25 mouse cellular contexts compared by ENCODE assay signal in the genomic region with DNA sequence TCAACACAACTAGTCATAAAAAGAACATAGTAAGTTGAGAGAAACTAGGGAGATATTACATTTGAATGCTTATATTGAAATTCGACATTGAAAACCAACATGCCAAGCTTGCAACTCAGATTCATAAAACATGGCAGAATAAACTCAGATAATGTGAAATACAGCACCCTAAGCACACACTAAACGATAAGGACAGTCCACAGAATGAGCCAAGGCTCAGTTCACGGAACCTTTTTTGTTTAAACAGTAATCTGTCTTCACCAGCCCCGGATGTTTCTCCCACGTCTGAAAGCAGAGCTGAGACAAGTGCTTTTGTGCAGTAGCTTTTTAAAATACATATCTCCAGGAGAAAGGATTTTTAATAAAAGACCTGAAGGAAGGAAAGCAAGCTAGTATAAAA.
"Had no signal": no experiment of that assay in that cellular context is flagged by ENCODE, and none has a peak within 500 bp of the region (broad histone marks: within the 10 kb centered on the region; RNA-seq: fewer than 3 reads in every experiment).

No protein-coding gene starts in this region.

- H3K4me1 ChIP-seq: heart, embryonic 13.5 days; heart, embryonic 15.5 days; hindbrain, embryonic 13.5 days; hindbrain, embryonic 15.5 days; kidney, embryonic 15.5 days; limb, embryonic 13.5 days; limb, embryonic 15.5 days had no signal

- H3K9ac ChIP-seq: heart, embryonic 13.5 days; heart, embryonic 15.5 days; hindbrain, embryonic 13.5 days; hindbrain, embryonic 15.5 days; kidney, embryonic 15.5 days; limb, embryonic 13.5 days; limb, embryonic 15.5 days had no signal

- H3K4me3 ChIP-seq: heart, adult 2 months; heart, embryonic 13.5 days; heart, embryonic 15.5 days; hindbrain, embryonic 13.5 days; hindbrain, embryonic 15.5 days; kidney, embryonic 15.5 days; limb, embryonic 13.5 days; limb, embryonic 15.5 days had no signal

- H3K27ac ChIP-seq: heart, adult 2 months; heart, embryonic 13.5 days; heart, embryonic 15.5 days; hindbrain, embryonic 13.5 days; hindbrain, embryonic 15.5 days; hindbrain, postnatal 0 days; kidney, embryonic 15.5 days; kidney, postnatal 0 days; limb, embryonic 13.5 days; limb, embryonic 15.5 days had no signal

- ATAC-seq: hindbrain, postnatal 0 days; intestine, embryonic 16.5 days had no signal

- DNase-seq: gastrocnemius, postnatal 14 days; gastrocnemius, postnatal 36 days; heart, adult 11 months; heart, adult 2 months; heart, postnatal 14 days; heart, postnatal 36 days; kidney, adult 11 months; kidney, adult 2 months; kidney, adult 9 months; kidney, postnatal 14 days; kidney, postnatal 36 days; layer of hippocampus, adult 9-11 months; layer of hippocampus, postnatal 36 days; left cerebral cortex, postnatal 4 days had no signal

- H3K36me3 ChIP-seq: heart, embryonic 13.5 days; heart, embryonic 15.5 days; hindbrain, embryonic 13.5 days; hindbrain, embryonic 15.5 days; kidney, embryonic 15.5 days; limb, embryonic 13.5 days; limb, embryonic 15.5 days had no signal

- H3K27me3 ChIP-seq: heart, embryonic 13.5 days; heart, embryonic 15.5 days; hindbrain, embryonic 13.5 days; hindbrain, embryonic 15.5 days; kidney, embryonic 15.5 days; limb, embryonic 13.5 days; limb, embryonic 15.5 days had no signal

- H3K4me2 ChIP-seq: heart, embryonic 11.5 days; heart, embryonic 13.5 days; heart, embryonic 15.5 days; hindbrain, embryonic 13.5 days; hindbrain, embryonic 15.5 days; kidney, embryonic 15.5 days; limb, embryonic 13.5 days; limb, embryonic 15.5 days had no signal

- H3K9me3 ChIP-seq: heart, embryonic 15.5 days; hindbrain, embryonic 13.5 days; hindbrain, embryonic 15.5 days; kidney, embryonic 15.5 days; limb, embryonic 13.5 days; limb, embryonic 15.5 days had no signal
